Comparison of ENCODE assay signal across 18 mouse cellular contexts in the genomic region with DNA sequence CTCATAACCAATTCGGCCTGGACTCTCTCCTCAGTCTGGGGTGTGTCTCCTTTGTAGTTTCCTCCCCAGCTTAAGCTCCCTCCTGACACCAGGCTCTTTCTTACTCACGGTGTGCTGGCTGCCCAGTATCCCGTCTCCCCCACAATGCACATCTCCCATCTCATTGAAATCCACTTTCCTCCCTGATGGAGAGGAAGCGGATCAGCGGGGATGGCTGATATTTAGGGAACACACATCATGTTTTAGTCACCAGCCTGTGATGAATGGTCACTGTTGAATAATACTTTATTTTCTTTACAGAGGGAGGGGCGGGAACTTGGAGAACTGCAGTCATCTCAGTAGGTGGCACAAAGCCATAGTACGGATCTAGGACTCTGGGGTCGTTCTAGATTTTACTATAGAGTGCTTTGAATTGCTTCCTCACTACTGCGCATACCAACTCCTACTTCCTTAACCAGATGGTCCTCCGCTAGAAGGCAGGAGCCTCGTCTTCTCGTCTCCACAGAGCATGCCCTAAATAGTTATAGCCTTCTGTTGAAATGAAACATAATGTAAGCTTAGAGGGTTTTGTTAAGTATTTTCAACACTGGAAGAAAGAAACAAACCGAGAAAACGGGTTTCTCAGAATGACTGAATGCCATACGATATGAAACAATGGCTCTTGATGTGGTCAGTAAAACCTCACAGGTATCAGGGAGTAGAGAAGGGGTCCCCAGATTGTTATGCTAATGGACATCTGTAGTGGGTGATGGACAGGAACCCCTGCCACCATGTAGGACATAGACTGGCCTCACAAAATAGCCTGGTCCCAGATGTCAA.
DNase-seq lines count a peak whose midpoint lies in the region; ATAC-seq lines count a peak whose summit lies in the region.
"Had no signal": no experiment of that assay in that cellular context is flagged by ENCODE, and none has a peak within 500 bp of the region (broad histone marks: within the 10 kb centered on the region; RNA-seq: fewer than 3 reads in every experiment).

No protein-coding gene starts in this region.

- no peaks in the 10 kb centered on the region for H3K27me3 ChIP-seq in kidney, embryonic 16.5 days (ENCODE audit: insufficient read depth, low read length)
- H3K27me3 ChIP-seq: forebrain, embryonic 12.5 days; Patski had no signal

- no peaks in the 10 kb centered on the region for H3K36me3 ChIP-seq in kidney, embryonic 16.5 days (ENCODE audit: insufficient read depth, low read length)
- H3K36me3 ChIP-seq: forebrain, embryonic 12.5 days had no signal

- no peak for ATAC-seq in kidney, embryonic 16.5 days (ENCODE audit: low FRiP score, low TSS enrichment)
- ATAC-seq: hindbrain, embryonic 16.5 days; liver, postnatal 0 days; Patski had no signal

- no peaks in the 10 kb centered on the region for H3K9me3 ChIP-seq in kidney, embryonic 16.5 days (ENCODE audit: low read length)
- H3K9me3 ChIP-seq: forebrain, embryonic 12.5 days had no signal

- no peaks in the 10 kb centered on the region for H3K4me1 ChIP-seq in kidney, embryonic 16.5 days (ENCODE audit: insufficient read depth, low read length)

- H3K9ac ChIP-seq in kidney, embryonic 16.5 days (replicated peaks; ENCODE audit: low read length) = no peak overlapping the region
- H3K9ac ChIP-seq: forebrain, embryonic 12.5 days; liver, postnatal 0 days had no signal

- no peak overlapping the region for H3K27ac ChIP-seq in kidney, embryonic 16.5 days (ENCODE audit: low read length)
- H3K27ac ChIP-seq: forebrain, embryonic 12.5 days; gastrocnemius, adult 2 months had no signal

- no peak overlapping the region for H3K4me3 ChIP-seq in kidney, embryonic 16.5 days (ENCODE audit: low read length)
- H3K4me3 ChIP-seq: forebrain, embryonic 12.5 days; gastrocnemius, adult 2 months had no signal

- no peak overlapping the region for H3K4me2 ChIP-seq in kidney, embryonic 16.5 days (replicated peaks; ENCODE audit: low read depth, low read length)
- H3K4me2 ChIP-seq: forebrain, embryonic 12.5 days; midbrain, embryonic 11.5 days had no signal

- 73% methylated on average over 15 of the region's 15 CpGs for whole genome bisulfite sequencing in kidney, embryonic 16.5 days

- DNase-seq in adrenal gland, adult 2 months = peak; percentile 26
- no peak for DNase-seq in adrenal gland, postnatal 10 days
- peak; percentile 16 for DNase-seq in kidney, postnatal 10 days
- peak; percentile 22 for DNase-seq in right cerebral cortex, adult 18-20 months
- no peak for DNase-seq in right cerebral cortex, postnatal 4 days
- DNase-seq in embryo, embryonic 10.5 days (ENCODE audit: low spot score) = no peak
- no peak for DNase-seq in cerebellum, adult 11 months
- DNase-seq: cerebellum, adult 2 months; gastrocnemius, adult 2 months; layer of hippocampus, postnatal 36 days; liver, postnatal 0 days; lung, postnatal 4 days; thymus, adult 18-20 months had no signal

Comparison
In these comparisons a context has a peak if more than half of its experiments do, and no peak if none do; other contexts are left out.
1. DNase-seq: peak in adrenal gland, adult 2 months (single experiment), kidney, postnatal 10 days (single experiment) and right cerebral cortex, adult 18-20 months (single experiment); none in adrenal gland, postnatal 10 days (single experiment), right cerebral cortex, postnatal 4 days (single experiment), embryo, embryonic 10.5 days (single experiment) and cerebellum, adult 11 months (single experiment).